Mouse (Mus musculus) midbrain, embryonic 12.5 days (tissue): Measurements from ENCODE around the gene Unkl. TPM values are rescaled to one million over a fixed set of nuclear protein-coding genes. Genes with fewer than 3 reads are reported as not detected.
A peak's percentile ranks its signal among the peaks of the same experiment; 100 is the strongest.

Source experiments
- ATAC-seq: fragments of 200-750 bp; cut with Nextera tagmentation; 2 replicates; pipeline ENCODE4 v1.8.0; 2017; ENCODE audit warnings: low read depth, moderate TSS enrichment, moderate library complexity; ENCODE audit not compliant: low FRiP score
- H3K27ac ChIP-seq: fragments of 300-500 bp; sonication (generic); replicated peaks from 2 replicates; pipeline ENCODE4 v1.5.1; 2016; ENCODE audit warnings: mild to moderate bottlenecking
- H3K27me3 ChIP-seq: fragments of 300-500 bp; sonication (generic); 2 replicates; pipeline ENCODE4 v1.6.1; 2016; ENCODE audit warnings: mild to moderate bottlenecking
- H3K36me3 ChIP-seq: fragments of 300-500 bp; sonication (generic); 2 replicates; pipeline ENCODE4 v1.6.1; 2016
- H3K4me1 ChIP-seq: fragments of 300-500 bp; sonication (generic); 2 replicates; pipeline ENCODE4 v1.6.1; 2016
- H3K4me2 ChIP-seq: fragments of 300-500 bp; sonication (generic); replicated peaks from 2 replicates; pipeline ENCODE4 v1.6.1; 2016; ENCODE audit warnings: mild to moderate bottlenecking, moderate library complexity
- H3K4me3 ChIP-seq: fragments of 300-500 bp; sonication (generic); 2 replicates; pipeline ENCODE4 v1.5.1; 2016; ENCODE audit warnings: mild to moderate bottlenecking
- H3K9ac ChIP-seq: fragments of 300-500 bp; sonication (generic); replicated peaks from 2 replicates; pipeline ENCODE4 v1.6.1; 2016; ENCODE audit warnings: mild to moderate bottlenecking, moderate library complexity
- H3K9me3 ChIP-seq: fragments of 300-500 bp; sonication (generic); 2 replicates; pipeline ENCODE4 v1.6.1; 2016; ENCODE audit warnings: mild to moderate bottlenecking
- WGBS: fragments of 180-500 bp; shearing (Covaris S2); methylation state at CpG from one replicate; pipeline ENCODE4 v1.1.7; 2016; 5-methylcytosine and 5-hydroxymethylcytosine counted together
- polyA plus RNA-seq: library from polyadenylated mRNA; unstranded; fragments of >200 nt; fragmentation: Nextera tagmentation; extraction: Ambion mirVana; gene quantifications from 2 replicates; pipeline ENCODE4 v1.2.1, GENCODE M21; 2016

Gene Unkl
- polyA plus RNA-seq, 1 experiment from 2014 or later, result 10.9 TPM

DNA sequence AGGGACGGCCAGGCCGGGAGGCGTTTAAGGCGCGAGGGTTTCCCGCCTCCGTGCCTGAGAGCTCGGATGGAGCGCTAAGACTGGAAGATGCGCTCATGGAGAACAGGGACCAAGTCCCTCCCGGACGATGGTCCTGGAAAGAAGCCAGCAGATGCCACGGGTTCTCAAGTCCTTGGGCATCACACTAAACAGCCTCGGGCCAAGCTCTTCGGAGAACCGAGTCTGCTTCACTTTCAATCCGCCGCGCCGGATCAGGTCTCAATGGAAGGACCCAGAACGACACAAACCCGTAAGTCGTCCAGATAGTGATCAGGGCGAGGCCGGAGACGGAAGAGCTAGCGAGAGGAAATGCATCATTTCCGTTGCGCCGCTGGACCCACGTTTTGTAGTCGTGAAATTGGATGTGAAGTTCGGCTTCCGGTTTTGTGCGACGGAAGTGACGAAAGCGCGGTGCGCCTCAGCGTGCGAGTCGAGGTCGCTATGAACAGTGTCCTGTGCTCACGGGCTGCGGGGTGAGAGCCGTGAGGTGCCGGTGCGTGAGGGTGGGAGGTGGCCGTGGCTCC, 4.0 kb upstream of the Unkl start, which contains the start of gene BC003965:
Gene BC003965, plus strand, starts transcription at position 426 of the 563 bp plus-strand sequence.
- Histone ChIP-seq H3K4me1 (peaks cover 18% of the 10 kb centered on the region), H3K27ac (peak within 1 kb of the TSS; percentile 90), H3K36me3 (no peaks in the 10 kb centered on the region), H3K9ac (peak within 1 kb of the TSS; percentile 89), H3K9me3 (no peaks in the 10 kb centered on the region), H3K4me2 (peak within 1 kb of the TSS; percentile 98), H3K4me3 (peak within 1 kb of the TSS; percentile 94), H3K27me3 (peaks cover 17% of the 10 kb centered on the region; the same call in 1 of the 2 replicates)
- under 1% methylated on average over 50 of the region's 50 CpGs for WGBS
- peak; percentile 86 for ATAC-seq

DNA sequence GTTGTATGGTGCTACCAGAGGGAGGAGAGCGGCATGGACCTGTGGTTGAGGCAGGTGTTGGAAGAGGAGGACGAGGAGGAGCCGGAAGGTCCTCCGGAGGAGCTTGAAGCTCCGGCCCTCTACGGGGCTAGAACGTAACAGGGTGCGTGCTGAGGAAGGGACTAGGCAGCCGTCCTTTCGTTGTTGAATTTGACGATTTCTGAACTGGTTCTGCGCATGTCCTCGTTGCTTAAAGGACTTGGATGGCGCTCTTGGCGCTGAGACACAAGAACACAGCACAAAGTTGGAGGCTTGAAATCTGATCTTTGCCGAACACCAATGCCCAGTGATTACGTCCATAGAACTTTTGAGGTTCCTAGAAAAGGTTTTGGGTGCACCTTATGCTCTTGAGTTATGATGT, 3.2 kb upstream of the Unkl start:
- H3K4me2 ChIP-seq, result peak overlapping the region; percentile 98
- WGBS, result 8% methylated on average over 17 of the region's 17 CpGs

GRCm38 (mm10) chr17:25187784-25188149, 430 bp upstream of the Unkl start:
- H3K27ac ChIP-seq, result peak overlapping the region; percentile 68; the same call in 1 of the 2 replicates
- H3K36me3 ChIP-seq, result 0 out of 2 replicates have a peak, but pooled peaks cover 16% of the 10 kb centered on the region
- peak overlapping the region; percentile 99 for H3K4me3 ChIP-seq
- 5% methylated on average over 11 of the region's 11 CpGs for WGBS
- no peaks in the 10 kb centered on the region for H3K27me3 ChIP-seq
- H3K4me1 ChIP-seq, result peaks cover 26% of the 10 kb centered on the region
- peak overlapping the region; percentile 90 for H3K4me2 ChIP-seq
- no peak for ATAC-seq
- peak overlapping the region; percentile 90 for H3K9ac ChIP-seq
- H3K9me3 ChIP-seq, result no peaks in the 10 kb centered on the region

More for the DNA sequence above, 3.2 kb upstream of the Unkl start:
- peak; percentile 36; the same call in 1 of the 2 replicates for ATAC-seq
- peaks cover 16% of the 10 kb centered on the region; the same call in 1 of the 2 replicates for H3K27me3 ChIP-seq
- H3K36me3 ChIP-seq, result no peaks in the 10 kb centered on the region
- peaks cover 26% of the 10 kb centered on the region for H3K4me1 ChIP-seq
- peak overlapping the region; percentile 80 for H3K9ac ChIP-seq
- peak overlapping the region; percentile 94 for H3K4me3 ChIP-seq
- 0 out of 2 replicates have a peak overlapping the region, but pooled peaks have one; percentile 90 for H3K27ac ChIP-seq
- H3K9me3 ChIP-seq, result no peaks in the 10 kb centered on the region

DNA sequence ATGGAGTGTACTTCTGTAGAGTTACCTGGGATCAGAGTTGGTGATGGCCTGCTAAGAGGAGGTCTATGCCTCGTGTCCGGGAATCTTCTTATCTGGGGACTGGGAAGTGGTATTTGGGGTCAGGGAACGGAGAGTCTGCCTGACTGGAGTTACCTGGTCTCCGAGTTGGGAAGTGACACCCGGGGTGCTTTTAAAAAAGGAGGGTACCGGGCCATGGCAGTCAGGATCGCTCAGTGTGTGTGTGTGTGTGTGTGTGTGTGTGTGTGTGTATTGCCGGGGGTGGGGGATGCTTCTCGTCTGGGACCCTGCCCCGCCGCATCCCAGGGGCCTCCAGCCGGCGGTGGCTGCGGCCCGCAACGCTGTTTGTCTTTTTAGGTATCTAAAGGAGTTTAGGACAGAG, 894 bp downstream of the Unkl start:
- no peaks in the 10 kb centered on the region for H3K9me3 ChIP-seq
- H3K4me2 ChIP-seq, result peak overlapping the region; percentile 90
- peak overlapping the region; percentile 90 for H3K9ac ChIP-seq
- WGBS, result 5% methylated on average over 16 of the region's 16 CpGs
- H3K27ac ChIP-seq, result no peak overlapping the region
- H3K4me1 ChIP-seq, result peaks cover 26% of the 10 kb centered on the region
- H3K27me3 ChIP-seq, result no peaks in the 10 kb centered on the region
- H3K36me3 ChIP-seq, result 0 out of 2 replicates have a peak, but pooled peaks cover 16% of the 10 kb centered on the region
- H3K4me3 ChIP-seq, result peak overlapping the region; percentile 99
- no peak for ATAC-seq

DNA sequence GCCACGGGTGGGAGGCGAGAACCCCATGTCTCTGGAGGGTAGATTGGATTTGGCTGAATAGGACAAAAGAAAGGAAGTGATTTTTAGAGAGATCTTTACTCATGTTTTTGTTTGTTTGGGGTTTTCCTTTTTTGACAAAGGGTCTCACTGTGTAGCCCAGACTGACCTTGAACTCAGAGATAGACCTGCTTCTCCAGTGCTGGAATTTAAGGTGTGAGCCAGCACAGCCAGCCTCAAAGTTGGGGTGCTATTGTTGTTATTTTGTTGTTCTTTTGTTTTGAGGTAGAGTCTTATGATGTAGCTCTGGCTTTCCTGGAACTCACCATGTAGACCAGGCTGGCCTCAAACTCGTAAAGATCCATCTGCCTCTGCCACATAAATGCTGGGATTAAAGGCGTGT, 14.2 kb downstream of the Unkl start:
- 92% methylated on average over 4 of the region's 4 CpGs for WGBS
- Histone ChIP-seq H3K27me3 (no peaks in the 10 kb centered on the region), H3K4me3 (no peak overlapping the region), H3K9me3 (no peaks in the 10 kb centered on the region), H3K9ac (no peak overlapping the region), H3K4me2 (no peak overlapping the region), H3K27ac (no peak overlapping the region), H3K36me3 (peaks cover 68% of the 10 kb centered on the region), H3K4me1 (no peaks in the 10 kb centered on the region)
- no peak for ATAC-seq

DNA sequence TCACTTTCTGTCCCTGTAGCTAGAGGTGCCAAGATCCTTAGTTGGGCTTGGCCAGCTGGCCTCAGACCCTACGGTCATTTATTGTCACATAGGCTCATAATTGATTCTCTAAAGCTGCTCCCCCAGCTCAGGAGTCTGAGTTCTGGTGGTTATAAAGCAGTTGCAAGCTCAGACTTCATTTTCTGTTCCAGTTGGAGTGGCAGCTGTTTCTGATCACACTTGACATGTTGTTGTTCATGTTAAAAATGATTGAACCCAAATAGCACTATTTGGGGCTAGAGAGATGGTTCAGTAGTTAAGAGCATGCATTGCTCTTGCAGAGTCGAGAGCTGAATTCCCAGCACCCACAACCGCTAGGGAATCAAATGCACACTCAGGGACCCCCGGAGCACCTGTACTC, 21.8 kb downstream of the Unkl start:
- Histone ChIP-seq H3K27ac (no peak overlapping the region), H3K36me3 (peaks cover 82% of the 10 kb centered on the region), H3K4me2 (no peak overlapping the region), H3K27me3 (no peaks in the 10 kb centered on the region), H3K9me3 (no peaks in the 10 kb centered on the region), H3K9ac (no peak overlapping the region), H3K4me1 (no peaks in the 10 kb centered on the region), H3K4me3 (no peak overlapping the region)
- no peak for ATAC-seq
- 92% methylated on average over 4 of the region's 4 CpGs for WGBS

DNA sequence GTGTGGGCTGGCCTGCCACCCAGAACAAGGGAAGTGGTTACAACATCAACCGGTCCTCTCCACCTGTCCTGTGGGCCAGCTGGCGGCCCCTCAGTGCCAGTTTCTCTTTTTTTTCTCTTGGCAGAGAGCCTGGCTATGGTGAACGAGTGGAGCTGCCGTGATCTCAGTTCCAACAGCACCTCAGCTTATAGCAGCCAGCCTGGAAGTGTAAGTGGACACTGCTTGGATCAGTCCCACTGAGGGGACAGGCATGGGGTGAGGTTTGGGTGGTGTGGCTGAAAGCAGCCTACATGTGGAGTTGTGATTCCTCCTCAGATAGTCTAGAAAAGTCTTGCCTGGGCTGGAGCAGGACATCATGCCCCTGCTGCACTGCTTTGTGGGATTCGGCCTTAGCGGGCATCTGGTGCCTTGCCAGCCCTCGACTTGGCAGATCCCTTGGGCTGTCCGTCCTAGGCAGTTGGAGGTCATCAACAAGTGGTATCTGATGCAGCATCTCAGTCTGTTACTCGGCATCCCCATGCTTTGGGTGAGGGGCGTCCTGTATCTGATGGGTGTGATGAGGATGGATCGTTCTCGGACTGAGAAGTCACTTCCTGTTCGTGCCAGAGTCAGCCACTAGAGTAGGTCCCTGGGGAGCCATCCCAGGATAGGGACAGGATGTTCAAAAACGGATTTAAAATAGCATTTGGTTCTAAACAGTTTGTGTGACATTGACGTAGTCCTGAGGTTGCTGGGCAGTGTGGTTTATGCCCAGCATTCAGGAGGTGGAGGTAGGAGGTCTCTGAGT, 22.7 kb downstream of the Unkl start:
- 87% methylated on average over 15 of the region's 15 CpGs for WGBS
- H3K9me3 ChIP-seq, result no peaks in the 10 kb centered on the region
- H3K4me3 ChIP-seq, result no peak overlapping the region
- ATAC-seq, result no peak
- H3K9ac ChIP-seq, result no peak overlapping the region
- H3K4me1 ChIP-seq, result no peaks in the 10 kb centered on the region
- peaks cover 85% of the 10 kb centered on the region for H3K36me3 ChIP-seq
- H3K27me3 ChIP-seq, result no peaks in the 10 kb centered on the region
- H3K27ac ChIP-seq, result no peak overlapping the region
- H3K4me2 ChIP-seq, result no peak overlapping the region

- Histone ChIP-seq H3K4me2 (no peak overlapping the region), H3K27ac (no peak overlapping the region), H3K9me3 (no peaks in the 10 kb centered on the region), H3K4me1 (no peaks in the 10 kb centered on the region), H3K4me3 (no peak overlapping the region), H3K9ac (no peak overlapping the region), H3K27me3 (no peaks in the 10 kb centered on the region), H3K36me3 (peaks cover 87% of the 10 kb centered on the region)
- WGBS, result 95% methylated on average over 4 of the region's 4 CpGs
- ATAC-seq, result no peak
Observed at GRCm38 (mm10) chr17:25211705-25212104, 23.5 kb downstream of the Unkl start.

GRCm38 (mm10) chr17:25215431-25215830, 27.2 kb downstream of the Unkl start:
- Histone ChIP-seq H3K9me3 (no peaks in the 10 kb centered on the region), H3K27me3 (no peaks in the 10 kb centered on the region), H3K4me3 (no peak overlapping the region), H3K27ac (no peak overlapping the region), H3K9ac (no peak overlapping the region), H3K4me2 (no peak overlapping the region), H3K36me3 (peaks cover 68% of the 10 kb centered on the region), H3K4me1 (no peaks in the 10 kb centered on the region)
- no peak for ATAC-seq
- 79% methylated on average over 3 of the region's 3 CpGs for WGBS

DNA sequence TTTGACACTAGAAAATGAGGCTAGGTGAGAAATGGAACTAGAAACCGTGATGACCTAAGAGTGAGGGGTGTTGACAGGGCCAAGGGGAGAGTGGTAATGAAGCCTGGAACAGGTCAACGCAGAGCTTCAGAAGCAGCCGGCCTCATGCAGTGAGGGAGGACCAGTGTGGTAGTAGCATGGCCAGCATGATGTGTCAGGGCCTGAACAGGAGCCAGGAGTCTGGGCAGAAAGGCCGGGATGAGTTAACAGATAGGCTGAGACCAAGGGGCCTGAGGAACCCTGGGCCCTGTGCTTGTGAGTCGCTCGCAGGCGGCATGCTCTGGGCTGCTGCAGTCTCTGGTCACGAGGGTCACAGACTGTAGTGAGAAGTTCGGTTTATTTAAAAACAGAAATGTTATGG, 30.8 kb downstream of the Unkl start:
- Histone ChIP-seq H3K4me1 (peaks cover 11% of the 10 kb centered on the region; the same call in 1 of the 2 replicates), H3K4me3 (no peak overlapping the region), H3K27ac (no peak overlapping the region), H3K36me3 (peaks cover 41% of the 10 kb centered on the region), H3K9ac (no peak overlapping the region), H3K27me3 (peaks cover 8% of the 10 kb centered on the region), H3K4me2 (no peak overlapping the region), H3K9me3 (no peaks in the 10 kb centered on the region)
- ATAC-seq, result no peak
- 95% methylated on average over 9 of the region's 9 CpGs for WGBS

GRCm38 (mm10) chr17:25219492-25220295, 31.5 kb downstream of the Unkl start:
- H3K9me3 ChIP-seq, result no peaks in the 10 kb centered on the region
- 92% methylated on average over 15 of the region's 15 CpGs for WGBS
- H3K4me2 ChIP-seq, result no peak overlapping the region
- peaks cover 34% of the 10 kb centered on the region for H3K36me3 ChIP-seq
- peaks cover 11% of the 10 kb centered on the region; the same call in 1 of the 2 replicates for H3K4me1 ChIP-seq
- no peak overlapping the region for H3K27ac ChIP-seq
- ATAC-seq, result no peak
- no peak overlapping the region for H3K9ac ChIP-seq
- H3K27me3 ChIP-seq, result peaks cover 8% of the 10 kb centered on the region
- no peak overlapping the region for H3K4me3 ChIP-seq
